Mouse (Mus musculus) testis, adult 2 months (tissue): Measurements from ENCODE around the gene Sln. TPM values are rescaled to one million over a fixed set of nuclear protein-coding genes. Genes with fewer than 3 reads are reported as not detected.

Experiments used
- H3K27ac ChIP-seq: fragments of 200-500 bp; 2 replicates; pipeline ENCODE4 v1.5.1; 2012; ENCODE audit warnings: low read depth, low read length; ENCODE audit not compliant: control insufficient read depth, insufficient read depth
- H3K27me3 ChIP-seq: fragments of 200-500 bp; 2 replicates; pipeline ENCODE4 v1.6.1; 2012; ENCODE audit warnings: mild to moderate bottlenecking, low read length, moderate library complexity; ENCODE audit not compliant: control insufficient read depth, insufficient read depth
- H3K36me3 ChIP-seq: fragments of 200-500 bp; 2 replicates; pipeline ENCODE4 v1.6.1; 2012; ENCODE audit warnings: mild to moderate bottlenecking, low read length; ENCODE audit not compliant: control insufficient read depth, insufficient read depth
- H3K4me1 ChIP-seq: fragments of 200-500 bp; 2 replicates; pipeline ENCODE4 v1.6.1; 2012; ENCODE audit warnings: low read length; ENCODE audit not compliant: control insufficient read depth, insufficient read depth
- H3K4me3 ChIP-seq: fragments of 200-500 bp; 2 replicates; pipeline ENCODE4 v1.5.1; 2012; ENCODE audit warnings: low read depth, mild to moderate bottlenecking, low read length, moderate library complexity, mixed read lengths; ENCODE audit not compliant: control insufficient read depth
- CTCF ChIP-seq: fragments of 200-500 bp; IDR thresholded peaks from 2 replicates; pipeline ENCODE4 v1.5.1; 2012; ENCODE audit warnings: low read depth, mild to moderate bottlenecking, inconsistent platforms, low read length, moderate library complexity; ENCODE audit not compliant: control insufficient read depth, insufficient read depth, insufficient replicate concordance
- POLR2A ChIP-seq: fragments of 200-500 bp; IDR thresholded peaks from 2 replicates; pipeline ENCODE4 v1.6.1; 2012; ENCODE audit warnings: low read depth, mild to moderate bottlenecking, inconsistent platforms, low read length, moderate library complexity; ENCODE audit not compliant: control insufficient read depth
- polyA plus RNA-seq: library from polyadenylated mRNA; depleted of rRNA; stranded (reverse); fragments of >200 nt; gene quantifications from 2 replicates; pipeline ENCODE4 v1.2.3, GENCODE M21; 2012; rRNA removed

Sln gene
- 0.47 and 0.67 TPM in 2 replicates for polyA plus RNA-seq

GRCm38 (mm10) chr9:53849864-53850263, at the start of gene Sln:
Gene Sln, plus strand, starts transcription at chr9:53850164.
- Histone ChIP-seq H3K4me1 (no peaks in the 10 kb centered on the region), H3K4me3 (no peak within 1 kb of the TSS), H3K36me3 (no peaks in the 10 kb centered on the region), H3K27ac (no peak within 1 kb of the TSS), H3K27me3 (no peaks in the 10 kb centered on the region)
- TF ChIP-seq POLR2A (no peak), CTCF (no peak)

DNA sequence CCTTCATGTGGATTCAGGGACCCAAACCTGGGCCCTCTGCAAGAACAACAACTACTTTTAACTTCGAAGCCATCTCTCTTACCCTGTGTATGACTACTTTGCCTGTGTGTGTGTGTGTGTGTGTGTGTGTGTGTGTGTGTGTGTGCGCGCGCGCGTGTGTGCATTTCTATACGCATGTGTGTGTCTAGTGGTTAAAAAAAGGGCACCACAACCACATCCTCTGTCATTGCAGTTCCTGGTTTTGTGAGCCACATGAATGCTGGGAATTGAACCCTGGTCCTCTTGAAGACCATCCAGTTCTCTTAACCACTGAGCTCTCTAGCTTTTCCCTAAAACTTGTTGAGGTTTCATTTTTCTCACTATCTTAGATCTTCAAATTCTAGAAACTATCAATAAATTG, 47.0 kb upstream of the Sln start:
- Histone ChIP-seq H3K27ac (no peak overlapping the region), H3K27me3 (no peaks in the 10 kb centered on the region), H3K4me3 (no peak overlapping the region), H3K36me3 (no peaks in the 10 kb centered on the region), H3K4me1 (no peaks in the 10 kb centered on the region)
- no peak for TF ChIP-seq POLR2A
- no peak for TF ChIP-seq CTCF

DNA sequence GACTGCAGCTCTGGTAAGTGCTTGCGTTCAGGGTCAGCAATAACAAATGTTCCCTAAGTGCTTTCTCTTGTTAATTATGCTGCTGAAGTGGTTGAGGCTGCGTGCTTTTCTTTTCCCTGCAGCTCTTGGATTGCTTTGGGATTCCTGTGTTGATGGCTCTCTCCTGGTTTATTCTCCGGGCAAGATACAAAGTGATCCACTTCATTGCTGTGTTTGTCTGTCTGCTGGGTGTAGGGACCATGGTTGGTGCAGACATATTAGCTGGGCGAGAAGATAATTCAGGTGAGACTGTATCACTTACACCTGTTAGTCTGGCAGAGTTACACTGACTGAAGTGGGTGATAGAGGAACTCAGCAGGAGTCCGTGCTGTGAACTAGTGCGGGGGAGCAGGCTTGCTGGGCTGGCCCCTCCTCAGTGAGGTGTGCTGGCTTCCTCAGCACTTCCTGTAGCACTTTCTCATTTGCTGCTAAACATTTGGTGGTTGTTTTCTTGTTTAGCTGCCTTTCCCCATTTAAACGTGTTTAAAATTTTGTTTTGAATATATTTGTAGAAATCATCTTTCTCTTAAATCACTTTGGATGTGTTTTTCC, 43.4 kb upstream of the Sln start:
- TF ChIP-seq CTCF (no peak), POLR2A (no peak)
- no peaks in the 10 kb centered on the region for H3K36me3 ChIP-seq

DNA sequence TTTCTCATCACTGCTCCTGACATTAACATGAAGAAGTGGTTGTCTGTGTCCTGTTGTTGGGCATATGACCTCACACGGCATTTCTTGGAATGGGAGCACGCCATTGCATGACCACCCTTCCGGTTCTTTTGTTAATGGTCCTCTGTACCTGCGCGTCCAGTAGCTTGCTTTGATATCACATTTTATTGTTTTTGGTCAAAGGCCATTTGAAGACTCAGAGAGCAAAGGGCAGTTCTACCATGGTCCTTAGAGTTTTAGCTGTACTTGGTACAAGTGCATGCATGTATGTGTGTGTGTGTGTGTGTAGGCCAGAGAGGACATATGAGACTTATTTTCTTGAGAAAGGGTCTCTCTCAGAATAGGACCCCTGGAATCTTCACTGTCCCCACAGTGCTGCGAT, 36.5 kb upstream of the Sln start:
- Histone ChIP-seq H3K27ac (no peak overlapping the region), H3K4me3 (no peak overlapping the region), H3K27me3 (no peaks in the 10 kb centered on the region), H3K36me3 (no peaks in the 10 kb centered on the region), H3K4me1 (no peaks in the 10 kb centered on the region)
- TF ChIP-seq CTCF: no peak
- TF ChIP-seq POLR2A: no peak

More for the DNA sequence above, 43.4 kb upstream of the Sln start:
- no peak overlapping the region for H3K27ac ChIP-seq
- H3K4me3 ChIP-seq: no peak overlapping the region
- no peaks in the 10 kb centered on the region for H3K27me3 ChIP-seq
- H3K4me1 ChIP-seq: no peaks in the 10 kb centered on the region

GRCm38 (mm10) chr9:53818760-53819159, 31.2 kb upstream of the Sln start:
- TF ChIP-seq CTCF (no peak), POLR2A (no peak)
- H3K36me3 ChIP-seq: no peaks in the 10 kb centered on the region
- no peak overlapping the region for H3K4me3 ChIP-seq
- no peaks in the 10 kb centered on the region for H3K4me1 ChIP-seq
- H3K27ac ChIP-seq: no peak overlapping the region
- H3K27me3 ChIP-seq: no peaks in the 10 kb centered on the region

DNA sequence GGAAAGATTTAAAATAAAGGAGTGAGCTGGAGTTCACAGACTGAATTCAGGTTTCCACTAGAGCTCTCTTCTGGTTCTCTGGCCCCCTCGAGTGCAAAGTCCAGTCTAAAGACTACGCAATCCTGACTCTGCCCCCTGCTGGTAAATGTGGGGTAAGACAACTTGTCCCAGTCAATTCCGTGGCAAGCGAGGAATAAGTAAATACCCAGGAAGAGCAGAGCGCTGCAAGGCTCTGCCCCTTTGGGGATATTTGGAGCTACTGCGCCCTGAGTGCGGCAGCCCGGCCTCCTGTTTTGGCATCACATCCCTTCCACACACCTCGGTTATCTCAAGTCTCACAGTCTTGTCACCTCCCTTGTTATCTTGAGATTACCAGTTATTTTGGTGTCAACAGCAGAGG, 24.6 kb upstream of the Sln start:
- Histone ChIP-seq H3K4me3 (no peak overlapping the region), H3K27me3 (no peaks in the 10 kb centered on the region), H3K27ac (no peak overlapping the region), H3K36me3 (no peaks in the 10 kb centered on the region), H3K4me1 (0 out of 2 replicates have a peak, but pooled peaks cover 3% of the 10 kb centered on the region)
- TF ChIP-seq POLR2A: no peak
- TF ChIP-seq CTCF: peak; percentile 62; the same call in 1 of the 2 replicates

- Histone ChIP-seq H3K27ac (no peak overlapping the region), H3K4me3 (no peak overlapping the region), H3K4me1 (0 out of 2 replicates have a peak, but pooled peaks cover 3% of the 10 kb centered on the region), H3K36me3 (no peaks in the 10 kb centered on the region), H3K27me3 (no peaks in the 10 kb centered on the region)
- TF ChIP-seq CTCF (no peak), POLR2A (no peak)
Observed at GRCm38 (mm10) chr9:53829081-53829865, 20.7 kb upstream of the Sln start.
